Mouse (Mus musculus) limb, embryonic 14.5 days (tissue): ENCODE measurements around the gene Zbtb16. TPM values are rescaled to one million over a fixed set of nuclear protein-coding genes. Genes with fewer than 3 reads are reported as not detected.

Source experiments
- ATAC-seq: fragments of 200-750 bp; cut with Nextera tagmentation; 2 replicates; pipeline ENCODE4 v1.8.0; 2017; ENCODE audit warnings: low read depth, moderate number of reproducible peaks, moderate TSS enrichment; ENCODE audit not compliant: low FRiP score
- DNase-seq: peaks from one replicate; pipeline ENCODE4 v3.0.0-alpha.2; 2015; ENCODE audit warnings: low spot score
- H3K27ac ChIP-seq: fragments of 300-500 bp; sonication (generic); replicated peaks from 2 replicates; pipeline ENCODE4 v1.5.1; 2014; ENCODE audit warnings: low read depth, mild to moderate bottlenecking, low read length, moderate library complexity, mixed read lengths
- H3K27me3 ChIP-seq: fragments of 300-500 bp; sonication (generic); 2 replicates; pipeline ENCODE4 v1.6.1; 2014; ENCODE audit warnings: low read length, mixed read lengths; ENCODE audit not compliant: control insufficient read depth, insufficient read depth
- H3K36me3 ChIP-seq: fragments of 300-500 bp; sonication (generic); 2 replicates; pipeline ENCODE4 v1.6.1; 2014; ENCODE audit warnings: mild to moderate bottlenecking, low read length, moderate library complexity, mixed read lengths; ENCODE audit not compliant: control insufficient read depth, insufficient read depth
- H3K4me1 ChIP-seq: fragments of 300-500 bp; sonication (generic); 2 replicates; pipeline ENCODE4 v1.6.1; 2014; ENCODE audit warnings: antibody characterized with exemption, low read length, mixed read lengths; ENCODE audit not compliant: control insufficient read depth, insufficient read depth
- H3K4me2 ChIP-seq: fragments of 300-500 bp; sonication (generic); replicated peaks from 2 replicates; pipeline ENCODE4 v1.6.1; 2014; ENCODE audit warnings: low read depth, mild to moderate bottlenecking, low read length, moderate library complexity; ENCODE audit not compliant: severe bottlenecking
- H3K4me3 ChIP-seq: fragments of 300-500 bp; sonication (generic); replicated peaks from 2 replicates; pipeline ENCODE4 v1.5.1; 2014; ENCODE audit warnings: low read length
- H3K9ac ChIP-seq: fragments of 300-500 bp; sonication (generic); 2 replicates; pipeline ENCODE4 v1.6.1; 2014; ENCODE audit warnings: mild to moderate bottlenecking, low read depth, low read length, moderate library complexity; ENCODE audit not compliant: severe bottlenecking
- H3K9me3 ChIP-seq: fragments of 300-500 bp; sonication (generic); 2 replicates; pipeline ENCODE4 v1.6.1; 2016; ENCODE audit warnings: low read length; ENCODE audit not compliant: control insufficient read depth
- POLR2A ChIP-seq: fragments of 200-500 bp; IDR thresholded peaks from 2 replicates; pipeline ENCODE4 v1.8.0; 2012; ENCODE audit warnings: inconsistent platforms, mild to moderate bottlenecking, moderate library complexity, borderline replicate concordance; ENCODE audit not compliant: insufficient read depth, insufficient read length; ENCODE audit errors: extremely low read depth
- WGBS: fragments of 180-500 bp; shearing (Covaris S2); extraction: QIAGEN DNeasy Blood & Tissue Kit; methylation state at CpG from one replicate; pipeline ENCODE4 v1.1.7; 2014; 5-methylcytosine and 5-hydroxymethylcytosine counted together
- polyA plus RNA-seq, 2 experiments: library from polyadenylated mRNA; depleted of rRNA in 1 of 2; stranded (reverse) in 1 of 2; unstranded in 1 of 2; fragments of >200 nt; fragmentation: Nextera tagmentation in 1 of 2; extraction: Ambion mirVana in 1 of 2; gene quantifications; 2 replicates each; pipeline versions ENCODE4 v1.2.1 to v1.2.3; 2012 to 2014

Gene Zbtb16
- polyA plus RNA-seq, 2 experiments: 0.91 to 1.9 TPM

DNA sequence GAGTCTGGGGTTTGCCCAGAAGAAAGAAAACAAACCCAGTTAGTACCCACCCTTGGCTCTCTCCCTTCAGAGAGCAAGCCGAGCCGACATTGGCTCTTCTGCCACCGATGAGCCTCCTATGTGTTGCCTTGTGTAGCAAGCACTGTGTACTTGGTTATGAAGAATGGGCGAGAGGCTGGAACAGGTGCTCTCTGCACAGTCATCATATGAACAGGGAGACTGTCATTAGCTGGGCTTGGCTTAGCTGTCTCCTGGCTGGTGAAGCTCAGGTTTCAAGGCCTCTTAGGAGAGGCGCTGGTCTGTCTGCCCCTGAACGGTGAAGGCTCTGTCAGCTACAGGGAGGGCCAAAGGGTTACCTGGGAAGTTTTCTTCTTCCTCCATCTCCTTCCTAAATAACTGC is 62.9 kb downstream of the Zbtb16 start:
- no peaks in the 10 kb centered on the region for H3K4me1 ChIP-seq
- no peak for TF ChIP-seq POLR2A
- H3K27me3 ChIP-seq: no peaks in the 10 kb centered on the region
- no peak overlapping the region for H3K27ac ChIP-seq
- no peaks in the 10 kb centered on the region for H3K36me3 ChIP-seq
- no peak overlapping the region for H3K9ac ChIP-seq
- no peak overlapping the region for H3K4me2 ChIP-seq
- DNase-seq: no peak
- 74% methylated on average over 6 of the region's 6 CpGs for WGBS
- ATAC-seq: no peak
- H3K9me3 ChIP-seq: no peaks in the 10 kb centered on the region
- no peak overlapping the region for H3K4me3 ChIP-seq

DNA sequence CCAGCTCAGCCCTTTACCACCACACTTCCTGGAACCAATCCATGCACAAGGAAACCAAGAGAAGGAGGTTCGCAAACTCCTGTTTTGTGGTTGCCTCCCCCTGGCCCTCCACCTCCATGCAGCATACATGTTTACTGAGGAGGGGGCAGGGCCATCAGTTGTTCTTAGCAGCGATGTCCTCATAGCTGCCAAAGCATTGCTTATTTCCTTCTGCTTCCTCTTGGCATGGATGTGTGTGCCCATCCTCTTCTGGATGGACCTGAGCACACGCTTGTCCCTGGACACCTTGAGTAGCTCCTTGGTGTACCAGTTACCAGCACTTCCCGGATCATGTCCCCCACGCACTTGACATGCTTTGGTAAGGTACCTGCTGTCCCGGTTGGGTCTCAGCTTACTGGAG is 64.5 kb downstream of the Zbtb16 start:
- Histone ChIP-seq H3K4me3 (no peak overlapping the region), H3K4me2 (no peak overlapping the region), H3K9me3 (no peaks in the 10 kb centered on the region), H3K9ac (no peak overlapping the region), H3K36me3 (no peaks in the 10 kb centered on the region), H3K27me3 (no peaks in the 10 kb centered on the region), H3K4me1 (no peaks in the 10 kb centered on the region), H3K27ac (no peak overlapping the region)
- DNase-seq: no peak
- 91% methylated on average over 6 of the region's 6 CpGs for WGBS
- no peak for TF ChIP-seq POLR2A
- no peak for ATAC-seq

DNA sequence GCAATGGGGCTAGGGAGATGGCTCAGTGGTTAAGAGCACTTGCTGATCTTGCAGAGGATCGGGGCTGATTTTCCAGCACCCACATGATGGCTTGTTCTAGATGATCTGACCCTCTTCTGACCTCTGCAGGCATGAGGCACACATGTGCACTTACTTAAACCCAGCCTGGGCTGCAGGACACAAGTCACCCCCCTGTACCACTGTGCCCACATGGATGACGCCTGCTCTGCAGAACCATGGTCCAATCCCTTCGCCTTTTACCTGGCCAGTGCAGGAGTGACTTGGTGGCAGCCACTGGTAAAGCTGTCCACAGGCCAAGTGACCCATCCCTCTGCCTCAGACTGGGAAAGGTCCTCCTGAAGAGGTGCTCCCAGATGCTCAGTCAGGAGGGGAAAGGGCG is 67.1 kb downstream of the Zbtb16 start:
- H3K9ac ChIP-seq: no peak overlapping the region
- DNase-seq (no peak), ATAC-seq (no peak)
- peaks cover 8% of the 10 kb centered on the region for H3K4me1 ChIP-seq
- no peak overlapping the region for H3K27ac ChIP-seq
- no peak overlapping the region for H3K4me2 ChIP-seq
- H3K9me3 ChIP-seq: no peaks in the 10 kb centered on the region
- no peak overlapping the region for H3K4me3 ChIP-seq
- TF ChIP-seq POLR2A: no peak
- H3K27me3 ChIP-seq: no peaks in the 10 kb centered on the region
- WGBS: 80% methylated on average over 4 of the region's 4 CpGs
- no peaks in the 10 kb centered on the region for H3K36me3 ChIP-seq

DNA sequence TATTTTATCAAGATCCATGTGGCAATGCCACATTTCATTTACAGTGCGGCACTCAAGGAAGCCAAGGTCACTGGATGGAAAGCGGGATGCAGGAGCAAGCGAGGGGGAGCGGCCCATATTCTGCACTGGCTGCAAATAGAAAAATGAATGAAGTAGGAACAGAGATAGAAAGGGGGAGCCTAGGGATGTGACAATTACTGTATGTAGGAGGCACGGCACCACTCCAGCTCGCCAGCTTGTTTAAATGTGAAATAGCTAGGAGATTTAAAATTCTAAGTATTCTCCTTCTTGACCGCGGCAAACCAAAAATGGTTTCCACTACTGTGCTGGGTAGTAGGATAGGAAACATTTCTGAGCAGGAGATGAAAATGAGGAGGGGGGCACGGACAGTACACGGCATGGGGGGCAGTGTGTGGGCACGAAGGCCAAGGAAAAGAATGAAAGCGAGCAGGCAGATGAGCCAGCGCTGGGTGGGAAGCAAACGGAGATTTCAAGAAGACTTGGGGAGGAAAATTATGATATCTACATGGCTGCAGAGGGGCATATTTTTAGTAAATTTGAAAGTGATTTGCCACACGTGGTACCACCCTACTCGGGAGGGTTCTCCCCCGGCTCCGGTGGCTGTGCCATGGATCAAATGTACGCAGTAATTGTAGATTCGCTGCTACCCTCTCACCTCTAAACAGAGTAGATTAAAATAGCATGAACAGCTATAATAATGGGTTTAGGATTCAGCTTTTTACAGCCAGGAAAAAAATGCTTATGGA is 68.2 kb downstream of the Zbtb16 start:
- Histone ChIP-seq H3K27ac (no peak overlapping the region), H3K4me3 (no peak overlapping the region), H3K36me3 (no peaks in the 10 kb centered on the region), H3K4me1 (peaks cover 8% of the 10 kb centered on the region), H3K4me2 (no peak overlapping the region), H3K9ac (no peak overlapping the region), H3K9me3 (no peaks in the 10 kb centered on the region), H3K27me3 (no peaks in the 10 kb centered on the region)
- DNase-seq (no peak), ATAC-seq (no peak)
- TF ChIP-seq POLR2A: no peak
- WGBS: 90% methylated on average over 20 of the region's 20 CpGs

DNA sequence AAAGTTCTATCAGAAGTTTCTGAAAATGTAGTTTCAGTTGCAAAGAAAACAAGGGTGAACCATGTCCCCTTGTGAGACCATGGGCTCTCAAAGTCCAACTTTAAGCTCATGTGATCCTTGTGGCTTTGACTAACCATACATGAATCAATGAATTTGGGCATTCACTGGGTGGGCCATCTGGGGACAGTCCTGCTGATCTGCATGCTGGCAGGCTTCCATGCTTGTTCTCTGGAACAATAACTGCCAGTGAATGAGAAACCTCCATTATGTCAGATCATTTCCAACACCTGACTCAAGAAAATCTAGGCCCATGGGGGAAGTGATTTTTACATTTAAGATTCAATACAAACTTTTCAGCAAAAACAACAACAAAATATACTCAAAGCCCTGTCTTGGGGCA is 70.1 kb downstream of the Zbtb16 start:
- Histone ChIP-seq H3K4me2 (no peak overlapping the region), H3K4me3 (no peak overlapping the region), H3K9ac (no peak overlapping the region), H3K27me3 (no peaks in the 10 kb centered on the region), H3K27ac (no peak overlapping the region), H3K4me1 (peaks cover 21% of the 10 kb centered on the region), H3K9me3 (no peaks in the 10 kb centered on the region), H3K36me3 (no peaks in the 10 kb centered on the region)
- ATAC-seq (no peak), DNase-seq (no peak)
- TF ChIP-seq POLR2A: no peak
